Mouse (Mus musculus) cortical plate, adult 2 months (tissue): ENCODE measurements around the gene Ntn3.

Experiments
- CTCF ChIP-seq: fragments of 200-500 bp; IDR thresholded peaks from 2 replicates; pipeline ENCODE4 v1.5.1; 2011; ENCODE audit warnings: mild to moderate bottlenecking, control low read depth, low read length; ENCODE audit not compliant: insufficient read depth; ENCODE audit errors: extremely low read depth
- POLR2A ChIP-seq: fragments of 200-500 bp; IDR thresholded peaks from 2 replicates; pipeline ENCODE4 v1.6.1; 2011; ENCODE audit warnings: mild to moderate bottlenecking, low read length, control low read depth; ENCODE audit not compliant: insufficient read depth; ENCODE audit errors: extremely low read depth

DNA sequence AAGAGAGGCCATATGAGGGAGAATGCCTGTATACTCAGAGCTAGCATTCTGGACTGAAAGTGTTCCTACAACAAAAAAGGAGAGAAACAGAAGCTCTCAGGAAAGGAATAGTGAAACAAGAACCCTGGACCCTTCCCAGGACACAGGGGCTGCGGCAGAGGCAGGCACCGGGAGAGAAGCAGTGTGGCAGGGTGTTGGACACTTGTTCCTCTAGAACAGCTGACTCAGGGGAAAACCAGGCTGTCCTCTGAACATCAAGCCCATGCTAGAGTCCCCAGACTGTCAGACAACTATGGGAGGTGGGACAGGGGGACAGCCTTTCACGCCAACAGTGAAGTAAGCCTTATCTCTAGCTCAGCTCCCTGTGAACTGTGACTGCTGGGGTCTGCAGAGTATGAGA, 1.3 kb upstream of the Ntn3 start:
- TF ChIP-seq CTCF (no peak), POLR2A (no peak)
